Mouse (Mus musculus) kidney, embryonic 14.5 days (tissue): Measurements from ENCODE around the gene Rnf187. TPM values are rescaled to one million over a fixed set of nuclear protein-coding genes. Genes with fewer than 3 reads are reported as not detected.

Source experiments
- ATAC-seq: fragments of 200-750 bp; cut with Nextera tagmentation; 2 replicates; pipeline ENCODE4 v1.8.0; 2017; ENCODE audit warnings: moderate number of reproducible peaks, mild to moderate bottlenecking, moderate TSS enrichment, moderate library complexity; ENCODE audit not compliant: low FRiP score, low TSS enrichment
- H3K27ac ChIP-seq: fragments of 300-500 bp; sonication (generic); 2 replicates; pipeline ENCODE4 v1.5.1; 2014; ENCODE audit warnings: low read depth, mild to moderate bottlenecking, low read length, moderate library complexity, mixed read lengths
- H3K27me3 ChIP-seq: fragments of 300-500 bp; sonication (generic); 2 replicates; pipeline ENCODE4 v1.6.1; 2014; ENCODE audit warnings: mild to moderate bottlenecking, low read length; ENCODE audit not compliant: control insufficient read depth, insufficient read depth
- H3K36me3 ChIP-seq: fragments of 300-500 bp; sonication (generic); 2 replicates; pipeline ENCODE4 v1.6.1; 2014; ENCODE audit warnings: low read length, mixed read lengths; ENCODE audit not compliant: control insufficient read depth, insufficient read depth
- H3K4me1 ChIP-seq: fragments of 300-500 bp; sonication (generic); 2 replicates; pipeline ENCODE4 v1.6.1; 2014; ENCODE audit warnings: low read length, mixed read lengths; ENCODE audit not compliant: control insufficient read depth, insufficient read depth
- H3K4me2 ChIP-seq: fragments of 300-500 bp; sonication (generic); replicated peaks from 2 replicates; pipeline ENCODE4 v1.6.1; 2014; ENCODE audit warnings: low read depth, mild to moderate bottlenecking, low read length
- H3K4me3 ChIP-seq: fragments of 300-500 bp; sonication (generic); 2 replicates; pipeline ENCODE4 v1.5.1; 2014; ENCODE audit warnings: mild to moderate bottlenecking, low read length
- H3K9ac ChIP-seq: fragments of 300-500 bp; sonication (generic); 2 replicates; pipeline ENCODE4 v1.6.1; 2014; ENCODE audit warnings: low read depth, mild to moderate bottlenecking, low read length, moderate library complexity
- H3K9me3 ChIP-seq: fragments of 300-500 bp; sonication (generic); 2 replicates; pipeline ENCODE4 v1.6.1; 2016; ENCODE audit warnings: low read length; ENCODE audit not compliant: control insufficient read depth
- WGBS: fragments of 180-500 bp; shearing (Covaris S2); extraction: QIAGEN DNeasy Blood & Tissue Kit; methylation state at CpG from one replicate; pipeline ENCODE4 v1.1.7; 2014; 5-methylcytosine and 5-hydroxymethylcytosine counted together
- polyA plus RNA-seq: library from polyadenylated mRNA; unstranded; fragments of >200 nt; fragmentation: Nextera tagmentation; extraction: Ambion mirVana; gene quantifications from 2 replicates; pipeline ENCODE4 v1.2.1, GENCODE M21; 2014

The Rnf187 gene
- polyA plus RNA-seq, result 229 and 304 TPM in 2 replicates

DNA sequence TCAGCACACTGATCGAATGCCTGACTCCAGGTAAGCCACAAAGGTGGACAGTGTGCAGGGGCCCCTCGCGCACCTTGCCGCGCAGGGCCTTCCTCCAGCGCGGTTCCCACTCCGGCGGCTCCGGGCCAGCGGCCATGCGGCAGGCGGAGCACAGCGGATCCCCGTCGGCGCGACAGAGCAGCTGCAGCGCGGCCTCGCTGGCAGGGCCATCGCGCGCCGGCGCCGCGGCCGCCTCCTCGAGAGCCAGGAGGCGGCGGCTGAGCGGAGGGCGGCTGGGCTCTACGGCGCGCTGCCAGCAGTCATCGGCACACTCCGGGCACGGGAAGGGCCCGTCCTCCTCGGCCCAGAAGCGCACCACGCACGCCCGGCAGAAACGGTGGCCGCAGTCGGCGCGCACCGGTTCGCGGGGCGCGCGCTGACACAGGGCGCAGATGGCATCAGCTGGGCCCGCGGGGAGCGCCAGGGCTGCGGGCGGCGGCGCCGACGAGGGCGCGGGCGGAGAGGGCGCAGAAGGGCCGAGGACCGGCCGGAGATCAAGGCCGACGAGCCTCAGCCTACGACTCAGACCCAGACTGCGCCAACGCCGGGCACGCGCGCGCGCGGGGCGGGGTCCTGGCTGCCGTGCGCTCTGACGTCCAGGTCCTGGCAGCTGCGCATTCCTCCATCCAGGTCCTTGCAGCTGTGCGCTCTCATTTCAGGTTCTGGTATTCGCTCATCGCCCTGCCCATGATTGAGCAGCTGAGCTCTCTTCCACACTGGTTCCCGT lies at the start of gene Rnf187:
Gene Rnf187, minus strand, starts transcription at position 595 of the 766 bp plus-strand sequence.
- under 1% methylated on average over 87 of the region's 95 CpGs for WGBS
- peak; percentile 97 for ATAC-seq
- H3K27ac ChIP-seq, result peak within 1 kb of the TSS; percentile 95

DNA sequence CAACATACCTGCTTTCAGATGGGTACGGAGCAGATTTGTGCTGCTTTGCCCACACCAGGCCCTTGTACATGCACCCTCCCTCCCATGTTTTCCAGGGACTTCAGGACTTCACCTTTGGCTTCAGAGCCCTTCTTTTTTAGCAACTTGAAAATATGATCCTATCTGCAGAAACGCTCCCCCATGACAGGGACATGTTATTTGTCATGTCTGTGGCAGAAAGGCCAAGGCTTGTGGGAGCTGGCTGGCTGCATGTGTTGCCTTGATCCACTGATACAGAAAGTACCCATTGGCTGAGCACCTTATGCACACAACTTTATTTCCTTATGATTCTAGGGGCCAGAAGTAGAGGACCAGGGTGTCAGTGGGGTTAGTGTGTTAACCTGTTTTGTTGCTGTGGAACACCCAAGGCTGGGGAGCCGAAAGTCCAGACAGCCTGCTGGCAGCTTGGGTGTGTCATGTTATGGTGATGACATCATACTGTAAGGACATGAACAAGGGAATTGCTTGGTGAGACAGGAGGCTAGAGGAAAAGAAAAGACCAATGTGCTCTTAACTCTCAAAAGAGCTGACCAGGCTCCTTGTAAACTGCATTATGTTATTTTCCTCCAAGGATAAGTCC lies 46.7 kb upstream of the Rnf187 start:
- H3K4me2 ChIP-seq, result no peak overlapping the region
- H3K4me1 ChIP-seq, result peaks cover 4% of the 10 kb centered on the region
- no peak overlapping the region for H3K27ac ChIP-seq
- ATAC-seq, result no peak
- no peak overlapping the region for H3K9ac ChIP-seq
- no peak overlapping the region for H3K4me3 ChIP-seq
- H3K9me3 ChIP-seq, result no peaks in the 10 kb centered on the region
- WGBS, result 88% methylated on average over 3 of the region's 3 CpGs
- no peaks in the 10 kb centered on the region for H3K27me3 ChIP-seq
- peaks cover 76% of the 10 kb centered on the region for H3K36me3 ChIP-seq

More for the DNA sequence above, at the start of gene Rnf187:
- H3K9ac ChIP-seq, result peak within 1 kb of the TSS; percentile 96
- H3K4me1 ChIP-seq, result peaks cover 9% of the 10 kb centered on the region; the same call in 1 of the 2 replicates
- no peaks in the 10 kb centered on the region for H3K27me3 ChIP-seq
- H3K9me3 ChIP-seq, result no peaks in the 10 kb centered on the region
- H3K36me3 ChIP-seq, result peaks cover 29% of the 10 kb centered on the region
- H3K4me3 ChIP-seq, result peak within 1 kb of the TSS; percentile 98
- peak within 1 kb of the TSS; percentile 83 for H3K4me2 ChIP-seq

DNA sequence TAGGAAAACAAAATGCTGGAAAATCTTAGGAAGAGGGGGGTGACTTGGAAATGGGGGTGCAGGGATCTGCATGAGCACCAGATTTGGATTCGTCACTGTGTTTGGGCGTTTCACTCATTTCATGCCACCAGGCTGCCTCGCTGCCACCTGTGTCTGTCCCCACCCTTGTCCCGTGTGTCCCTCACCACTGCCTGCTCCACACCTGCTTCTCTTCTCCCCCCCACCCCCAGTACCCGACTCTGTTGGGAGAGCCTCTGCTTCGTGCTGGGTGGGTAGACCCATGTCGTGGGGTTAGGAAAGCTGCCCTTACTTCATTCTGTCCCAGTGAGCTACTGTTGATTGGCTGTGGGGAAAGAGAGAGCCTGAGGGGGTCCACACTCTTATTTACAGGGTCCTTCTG lies 45.9 kb upstream of the Rnf187 start:
- ATAC-seq, result no peak
- H3K4me1 ChIP-seq, result peaks cover 12% of the 10 kb centered on the region
- H3K27ac ChIP-seq, result no peak overlapping the region
- no peak overlapping the region for H3K4me3 ChIP-seq
- H3K27me3 ChIP-seq, result no peaks in the 10 kb centered on the region
- H3K9me3 ChIP-seq, result no peaks in the 10 kb centered on the region
- H3K4me2 ChIP-seq, result no peak overlapping the region
- WGBS, result 98% methylated on average over 7 of the region's 7 CpGs
- H3K9ac ChIP-seq, result no peak overlapping the region
- H3K36me3 ChIP-seq, result peaks cover 69% of the 10 kb centered on the region

DNA sequence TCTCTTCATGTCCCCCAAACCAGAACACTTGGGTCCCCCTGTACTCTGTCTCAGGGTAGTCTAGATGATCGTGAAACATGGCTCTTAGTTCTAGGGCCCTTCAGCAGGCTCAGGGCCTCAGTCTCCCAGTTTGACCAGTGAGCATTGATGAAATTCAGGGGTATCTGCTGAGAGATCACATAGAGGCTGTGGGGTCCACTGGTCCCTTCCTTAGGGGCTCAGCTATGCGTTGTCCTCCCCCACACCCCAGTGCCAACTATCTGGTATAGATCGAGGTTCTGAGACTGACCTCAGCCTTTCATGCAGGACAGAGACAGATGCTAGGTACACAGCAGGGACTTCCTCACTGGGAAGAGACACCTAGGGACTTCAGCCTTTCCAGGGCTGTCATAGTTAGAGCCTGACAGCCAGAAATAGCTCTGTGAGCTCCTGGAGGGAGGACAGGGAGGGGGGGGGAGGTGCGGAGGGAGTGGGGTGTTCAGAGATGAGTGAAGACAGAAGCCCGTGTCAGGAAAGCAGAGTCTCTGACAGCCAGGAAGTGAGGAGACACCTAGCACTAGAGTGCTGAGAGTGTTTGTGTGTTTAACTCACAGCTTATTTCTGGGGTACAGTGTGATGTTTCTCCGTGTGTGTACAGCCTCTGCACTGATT lies 45.1 kb upstream of the Rnf187 start:
- H3K36me3 ChIP-seq, result peaks cover 61% of the 10 kb centered on the region
- no peak overlapping the region for H3K4me2 ChIP-seq
- no peak for ATAC-seq
- no peak overlapping the region for H3K27ac ChIP-seq
- peaks cover 20% of the 10 kb centered on the region for H3K4me1 ChIP-seq
- no peak overlapping the region for H3K4me3 ChIP-seq
- no peaks in the 10 kb centered on the region for H3K27me3 ChIP-seq
- H3K9me3 ChIP-seq, result no peaks in the 10 kb centered on the region
- no peak overlapping the region for H3K9ac ChIP-seq
- WGBS, result 91% methylated on average over 6 of the region's 6 CpGs

DNA sequence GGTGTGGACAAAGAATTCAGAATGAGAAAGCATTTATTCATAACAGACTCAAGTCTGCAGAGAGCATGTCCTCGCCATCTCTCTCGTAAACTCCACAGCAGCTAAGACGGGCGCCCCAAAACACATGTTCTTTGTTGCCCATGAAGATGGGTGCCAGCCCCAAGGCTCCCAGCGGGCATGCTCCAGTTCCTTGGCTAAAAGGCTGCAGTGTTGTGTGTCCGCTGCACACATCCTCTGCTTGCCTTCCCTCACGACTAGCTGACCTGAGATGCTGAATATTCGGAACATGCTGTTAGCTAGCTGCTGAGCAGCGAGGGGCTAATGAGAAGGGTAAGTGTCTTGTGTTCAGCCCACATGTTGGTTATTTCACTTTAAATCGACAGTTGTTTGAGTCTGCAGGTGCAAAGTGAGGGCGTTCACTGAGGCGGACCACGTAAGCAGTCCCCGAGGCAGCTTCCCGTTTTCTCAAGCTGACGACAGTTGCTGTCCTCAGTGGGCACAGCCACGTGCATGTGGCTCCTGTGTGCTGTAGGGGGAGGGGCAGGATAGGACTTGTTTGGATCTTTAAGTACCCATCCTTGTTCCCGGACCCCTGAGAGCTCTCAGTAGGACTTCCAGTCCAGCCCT lies 43.9 kb upstream of the Rnf187 start:
- Histone ChIP-seq H3K4me3 (no peak overlapping the region), H3K27ac (no peak overlapping the region), H3K9me3 (no peaks in the 10 kb centered on the region), H3K4me2 (no peak overlapping the region), H3K4me1 (peaks cover 22% of the 10 kb centered on the region), H3K27me3 (no peaks in the 10 kb centered on the region), H3K9ac (no peak overlapping the region), H3K36me3 (peaks cover 54% of the 10 kb centered on the region)
- no peak for ATAC-seq
- WGBS, result 89% methylated on average over 18 of the region's 18 CpGs

DNA sequence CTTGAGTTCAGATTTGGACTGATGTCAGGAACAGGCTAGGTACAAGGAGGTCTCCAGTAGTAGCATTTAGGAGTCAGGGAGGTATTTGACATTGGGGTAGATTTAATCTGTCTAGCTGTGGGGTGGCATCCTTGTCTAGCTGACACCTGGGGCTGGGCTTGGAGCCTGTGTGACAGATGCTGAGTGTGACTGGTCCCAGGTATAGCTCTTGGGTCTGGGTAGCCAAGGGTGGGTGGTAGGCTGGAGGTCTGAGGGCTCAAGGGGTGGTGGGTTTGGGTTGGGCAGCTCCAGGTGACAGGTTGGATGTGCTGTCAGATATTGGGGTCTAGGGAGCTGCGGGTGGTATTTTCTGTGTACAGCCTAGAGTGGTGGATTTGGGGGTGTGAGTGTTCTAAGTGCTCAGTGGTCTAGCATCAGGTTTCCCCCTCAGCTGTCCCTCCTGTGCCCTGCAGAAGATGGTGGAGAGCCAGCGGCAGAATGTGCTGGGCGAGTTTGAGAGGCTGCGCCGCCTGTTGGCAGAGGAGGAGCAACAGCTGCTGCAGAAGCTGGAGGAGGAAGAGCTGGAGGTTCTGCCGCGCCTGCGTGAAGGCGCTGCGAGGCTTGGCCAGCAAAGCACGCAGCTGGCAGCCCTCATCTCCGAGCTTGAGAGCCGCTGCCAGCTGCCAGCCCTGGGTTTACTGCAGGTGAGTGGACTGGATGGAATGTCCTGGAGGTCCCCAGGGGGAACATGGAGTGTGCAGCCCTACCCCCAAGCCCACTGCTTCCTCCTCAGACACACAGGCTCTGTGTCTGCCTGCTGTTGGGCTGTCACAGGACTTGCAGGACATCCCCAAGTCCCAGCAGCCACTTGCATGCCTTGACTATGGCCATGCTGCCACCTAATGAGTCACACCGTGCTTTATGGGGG lies 43.1 kb upstream of the Rnf187 start:
- H3K36me3 ChIP-seq, result peaks cover 46% of the 10 kb centered on the region
- WGBS, result 40% methylated on average over 14 of the region's 14 CpGs
- H3K27me3 ChIP-seq, result no peaks in the 10 kb centered on the region

DNA sequence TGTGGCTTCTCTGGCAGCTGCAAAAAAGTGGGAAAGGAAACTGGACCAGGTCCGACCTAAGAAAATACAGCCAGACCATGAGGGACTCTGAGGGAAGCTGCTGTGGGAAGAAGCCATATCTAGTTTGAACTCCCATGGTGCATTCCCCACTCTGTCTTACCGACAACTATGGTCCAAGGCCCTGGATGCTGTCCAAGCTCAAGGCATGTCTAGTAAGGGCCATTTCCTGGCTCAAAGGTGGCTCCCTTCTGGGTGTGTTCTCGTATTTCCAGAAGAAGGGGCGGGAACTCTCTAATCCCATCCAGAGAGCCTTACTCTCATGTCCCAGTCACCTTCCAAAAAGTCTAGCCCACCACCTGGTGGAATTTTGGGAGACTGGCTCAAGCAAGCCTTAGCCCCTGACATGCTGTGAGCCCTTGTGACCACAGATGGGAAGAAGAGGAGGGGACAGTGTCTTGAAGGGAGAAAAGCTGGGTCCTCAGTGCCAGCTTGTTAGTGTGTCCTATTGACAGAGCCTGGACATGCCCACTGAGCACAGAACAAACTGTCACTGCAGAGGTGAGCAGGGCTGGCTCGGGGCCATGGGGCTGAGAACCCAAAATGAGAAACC lies 41.8 kb upstream of the Rnf187 start:
- H3K36me3 ChIP-seq, result peaks cover 33% of the 10 kb centered on the region
- H3K4me1 ChIP-seq, result peaks cover 22% of the 10 kb centered on the region
- 62% methylated on average over 5 of the region's 5 CpGs for WGBS
- H3K27me3 ChIP-seq, result no peaks in the 10 kb centered on the region
- ATAC-seq, result no peak
- H3K4me2 ChIP-seq, result no peak overlapping the region
- H3K9me3 ChIP-seq, result no peaks in the 10 kb centered on the region
- no peak overlapping the region for H3K4me3 ChIP-seq
- no peak overlapping the region for H3K27ac ChIP-seq
- H3K9ac ChIP-seq, result no peak overlapping the region

More for the DNA sequence above, 43.1 kb upstream of the Rnf187 start:
- H3K4me3 ChIP-seq, result no peak overlapping the region
- no peak for ATAC-seq
- no peaks in the 10 kb centered on the region for H3K9me3 ChIP-seq
- peaks cover 22% of the 10 kb centered on the region for H3K4me1 ChIP-seq
- H3K9ac ChIP-seq, result no peak overlapping the region
- no peak overlapping the region for H3K27ac ChIP-seq
- H3K4me2 ChIP-seq, result no peak overlapping the region

DNA sequence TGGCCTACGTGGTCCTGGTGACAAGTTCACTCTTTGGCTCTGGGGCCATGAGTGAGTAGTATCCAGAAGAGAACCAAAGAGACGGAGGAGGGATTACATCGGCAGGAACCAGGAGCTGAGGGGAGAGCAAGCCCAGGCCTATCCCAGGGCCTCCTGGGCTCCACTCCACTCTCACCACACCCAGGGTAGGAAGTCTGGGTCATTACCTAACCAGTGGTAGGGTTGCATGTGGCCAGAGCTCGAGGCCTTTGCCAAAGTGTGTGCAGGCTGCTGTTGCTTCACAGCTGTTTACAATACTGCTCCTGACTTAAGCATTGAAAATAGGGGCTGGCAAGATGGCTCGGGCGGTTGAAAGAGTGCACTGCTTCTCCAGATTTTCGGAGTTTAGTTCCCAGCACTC lies 40.9 kb upstream of the Rnf187 start:
- H3K27ac ChIP-seq, result no peak overlapping the region

More for the DNA sequence above, 40.9 kb upstream of the Rnf187 start:
- Histone ChIP-seq H3K27me3 (no peaks in the 10 kb centered on the region), H3K36me3 (peaks cover 25% of the 10 kb centered on the region), H3K4me2 (peak overlapping the region; percentile 78), H3K4me3 (peak overlapping the region; percentile 87), H3K9me3 (no peaks in the 10 kb centered on the region), H3K4me1 (peaks cover 22% of the 10 kb centered on the region), H3K9ac (peak overlapping the region; percentile 84; the same call in 1 of the 2 replicates)
- no peak for ATAC-seq
- WGBS, result 78% methylated on average over 7 of the region's 7 CpGs
